Mouse (Mus musculus) midbrain, embryonic 13.5 days (tissue): ENCODE measurements around the gene Zfp36l1. TPM values are rescaled to one million over a fixed set of nuclear protein-coding genes. Genes with fewer than 3 reads are reported as not detected.

Source experiments
- ATAC-seq: fragments of 200-750 bp; cut with Nextera tagmentation; 2 replicates; pipeline ENCODE4 v1.8.0; 2017; ENCODE audit warnings: mild to moderate bottlenecking, moderate TSS enrichment, moderate library complexity
- H3K27ac ChIP-seq: fragments of 300-500 bp; sonication (generic); 2 replicates; pipeline ENCODE4 v1.5.1; 2015; ENCODE audit warnings: inconsistent platforms, mild to moderate bottlenecking, moderate library complexity
- H3K27me3 ChIP-seq: fragments of 300-500 bp; sonication (generic); 2 replicates; pipeline ENCODE4 v1.6.1; 2015; ENCODE audit warnings: mild to moderate bottlenecking, inconsistent platforms
- H3K36me3 ChIP-seq: fragments of 300-500 bp; sonication (generic); 2 replicates; pipeline ENCODE4 v1.6.1; 2015; ENCODE audit warnings: mild to moderate bottlenecking, inconsistent platforms
- H3K4me1 ChIP-seq: fragments of 300-500 bp; sonication (generic); replicated peaks from 2 replicates; pipeline ENCODE4 v1.6.1; 2015; ENCODE audit warnings: inconsistent platforms
- H3K4me2 ChIP-seq: fragments of 300-500 bp; sonication (generic); replicated peaks from 2 replicates; pipeline ENCODE4 v1.6.1; 2015; ENCODE audit warnings: moderate library complexity, mild to moderate bottlenecking, inconsistent platforms
- H3K4me3 ChIP-seq: fragments of 300-500 bp; sonication (generic); replicated peaks from 2 replicates; pipeline ENCODE4 v1.5.1; 2015; ENCODE audit warnings: mild to moderate bottlenecking, inconsistent platforms
- H3K9ac ChIP-seq: fragments of 300-500 bp; sonication (generic); replicated peaks from 2 replicates; pipeline ENCODE4 v1.6.1; 2015; ENCODE audit warnings: mild to moderate bottlenecking, inconsistent platforms
- H3K9me3 ChIP-seq: fragments of 300-500 bp; sonication (generic); 2 replicates; pipeline ENCODE4 v1.6.1; 2016; ENCODE audit warnings: mild to moderate bottlenecking, inconsistent platforms
- WGBS: fragments of 180-500 bp; shearing (Covaris S2); methylation state at CpG from one replicate; pipeline ENCODE4 v1.1.7; 2015; 5-methylcytosine and 5-hydroxymethylcytosine counted together
- polyA plus RNA-seq: library from polyadenylated mRNA; unstranded; fragments of >200 nt; fragmentation: Nextera tagmentation; extraction: Ambion mirVana; gene quantifications from 2 replicates; pipeline ENCODE4 v1.2.1, GENCODE M21; 2015

The Zfp36l1 gene
- polyA plus RNA-seq, 1 experiment from 2014 or later, result 60.1 TPM

- no peaks in the 10 kb centered on the region for H3K27me3 ChIP-seq
- H3K4me1 ChIP-seq, result peaks cover 58% of the 10 kb centered on the region
- no peak overlapping the region for H3K4me3 ChIP-seq
- H3K9ac ChIP-seq, result no peak overlapping the region
- peak overlapping the region; percentile 41; the same call in 1 of the 2 replicates for H3K27ac ChIP-seq
- H3K4me2 ChIP-seq, result no peak overlapping the region
- no peak for ATAC-seq
- H3K36me3 ChIP-seq, result no peaks in the 10 kb centered on the region
- no peaks in the 10 kb centered on the region for H3K9me3 ChIP-seq
- WGBS, result 19% methylated on average over 9 of the region's 9 CpGs
Measured at GRCm38 (mm10) chr12:80060338-80060737, 52.5 kb downstream of the Zfp36l1 start.

- H3K27ac ChIP-seq, result peak overlapping the region; percentile 41; the same call in 1 of the 2 replicates
- ATAC-seq, result no peak
- no peak overlapping the region for H3K9ac ChIP-seq
Measured at GRCm38 (mm10) chr12:80059773-80060328, 53.0 kb downstream of the Zfp36l1 start.

More at GRCm38 (mm10) chr12:80059773-80060328, 53.0 kb downstream of the Zfp36l1 start:
- H3K4me2 ChIP-seq, result no peak overlapping the region
- no peaks in the 10 kb centered on the region for H3K27me3 ChIP-seq
- 72% methylated on average over 5 of the region's 5 CpGs for WGBS
- H3K4me3 ChIP-seq, result no peak overlapping the region
- H3K9me3 ChIP-seq, result no peaks in the 10 kb centered on the region
- no peaks in the 10 kb centered on the region for H3K36me3 ChIP-seq
- H3K4me1 ChIP-seq, result peaks cover 53% of the 10 kb centered on the region

Other genes with a start within 250 kb of the Zfp36l1 start
- gene Actn1, start 147.4 kb upstream of the Zfp36l1 start, polyA plus RNA-seq, result 5.5 and 7.3 TPM in 2 replicates